Mouse (Mus musculus) embryonic stem cell, embryonic (primary cell): Measurements from ENCODE around the gene Mgme1.

ENCODE experiments used
- CTCF ChIA-PET, 4 experiments: fragments of 300-600 bp in 2 of 4; fragments of 350-600 bp in 2 of 4; sonication (Branson Sonifier 250); formaldehyde crosslinking; loops; one replicate each; lab custom pipeline; 2022; ENCODE audit warnings: inconsistent platforms in 2 of 4; lab: Charles Lee
- POLR2A ChIA-PET, 4 experiments: fragments of 300-600 bp in 2 of 4; fragments of 350-600 bp in 2 of 4; sonication (Branson Sonifier 250); formaldehyde crosslinking; loops; one replicate each; lab custom pipeline; 2022; ENCODE audit warnings: antibody characterized with exemption in 4 of 4, inconsistent platforms in 1 of 4; lab: Charles Lee

The Mgme1 gene

GRCm38 (mm10) chr2:144329937-144330336, 59.5 kb downstream of the Mgme1 start:
- CTCF ChIA-PET, result interaction anchor here in 3 of 4 experiments (0.7 to 1.3 kb wide), 4 partner anchors 19 to 524 kb away, joined by 3 to 5 read pairs (median 4); no protein-coding TSS in a partner anchor
- POLR2A ChIA-PET, result interaction anchor here (0.5 to 3.4 kb wide), 19 partner anchors 11 to 243 kb away, joined by 3 to 12 read pairs (median 3); partner anchors contain the start of genes Kat14 (in 1 of the 4), Mgme1 (in 1 of the 4), Pet117 (in 1 of the 4) and Snx5 (in 1 of the 4)

- CTCF ChIA-PET, result interaction anchor here in 3 of 4 experiments (0.6 to 1.3 kb wide), 4 partner anchors 18 to 1213 kb away, joined by 3 to 5 read pairs (median 4); no protein-coding TSS in a partner anchor
- POLR2A ChIA-PET, result interaction anchor here in 2 of 4 experiments (0.9 to 3.4 kb wide), 17 partner anchors 11 to 244 kb away, joined by 3 to 12 read pairs (median 4); partner anchors contain the start of genes Kat14 (in 1 of the 2), Mgme1 (in 1 of the 2), Pet117 (in 1 of the 2) and Snx5 (in 1 of the 2)
Observed at GRCm38 (mm10) chr2:144330352-144330959, 60.0 kb downstream of the Mgme1 start.
